Comparison of ENCODE assay signal across 17 mouse cellular contexts in genomic region chr8:126368349-126369054, GRCm38 (mm10). TPM values are rescaled to one million over a fixed set of nuclear protein-coding genes. Genes with fewer than 3 reads are reported as not detected.
DNase-seq lines count a peak whose midpoint lies in the region; ATAC-seq and TF ChIP-seq lines count a peak whose summit lies in the region.
"Had no signal": no experiment of that assay in that cellular context is flagged by ENCODE, and none has a peak within 500 bp of the region (broad histone marks: within the 10 kb centered on the region; RNA-seq: fewer than 3 reads in every experiment).

No protein-coding gene starts in this region.

- no peaks in the 10 kb centered on the region for H3K36me3 ChIP-seq in hindbrain, postnatal 0 days (ENCODE audit: insufficient read depth, low read length)
- H3K36me3 ChIP-seq in hindbrain, embryonic 11.5 days (ENCODE audit: control insufficient read depth, insufficient read depth, low read length), result no peaks in the 10 kb centered on the region
- H3K36me3 ChIP-seq in heart, adult 2 months (ENCODE audit: control insufficient read depth, insufficient read depth, low read length), result no peaks in the 10 kb centered on the region
- H3K36me3 ChIP-seq: embryonic facial prominence, embryonic 13.5 days; forebrain, embryonic 10.5 days; hindbrain, embryonic 15.5 days; lung, embryonic 15.5 days; neural tube, embryonic 12.5 days had no signal

- no peak overlapping the region for H3K4me3 ChIP-seq in hindbrain, postnatal 0 days (ENCODE audit: low read length)
- no peak overlapping the region for H3K4me3 ChIP-seq in hindbrain, embryonic 11.5 days (ENCODE audit: low read depth, low read length)
- no peak overlapping the region for H3K4me3 ChIP-seq in heart, adult 2 months
- H3K4me3 ChIP-seq: embryonic facial prominence, embryonic 13.5 days; forebrain, embryonic 10.5 days; hindbrain, embryonic 15.5 days; lung, embryonic 15.5 days; neural tube, embryonic 12.5 days had no signal

- DNase-seq in hindbrain, postnatal 0 days (ENCODE audit: low spot score), result peak; percentile 65
- DNase-seq in hindbrain, embryonic 11.5 days (ENCODE audit: low spot score), result no peak
- peak; percentile 89 for DNase-seq in cerebellum, adult 11-12 months
- peak; percentile 87 to 89 for DNase-seq in cerebellum, postnatal 36 days
- peak; percentile 69 to 79 for DNase-seq in layer of hippocampus, postnatal 14 days (ENCODE audit: low spot score in 2 of 2)
- no peak for DNase-seq in heart, postnatal 25 days (ENCODE audit: low spot score)
- no peak for DNase-seq in adrenal gland, postnatal 36 days
- no peak for DNase-seq in heart, adult 2 months
- DNase-seq: heart, postnatal 10 days; kidney, adult 11 months; kidney, postnatal 14 days; thymus, postnatal 25 days had no signal

- H3K4me1 ChIP-seq in hindbrain, postnatal 0 days (ENCODE audit: insufficient read depth, low read length), result no peaks in the 10 kb centered on the region
- H3K4me1 ChIP-seq in hindbrain, embryonic 11.5 days (replicated peaks; ENCODE audit: control insufficient read depth, insufficient read depth, low read length), result no peaks in the 10 kb centered on the region
- H3K4me1 ChIP-seq in heart, adult 2 months (ENCODE audit: control insufficient read depth, insufficient read depth, low read length), result no peaks in the 10 kb centered on the region
- H3K4me1 ChIP-seq: embryonic facial prominence, embryonic 13.5 days; forebrain, embryonic 10.5 days; hindbrain, embryonic 15.5 days; lung, embryonic 15.5 days; neural tube, embryonic 12.5 days had no signal

- no peaks in the 10 kb centered on the region for H3K27me3 ChIP-seq in hindbrain, postnatal 0 days (ENCODE audit: insufficient read depth, low read length)
- no peaks in the 10 kb centered on the region for H3K27me3 ChIP-seq in hindbrain, embryonic 11.5 days (ENCODE audit: control insufficient read depth, insufficient read depth, low read length)
- H3K27me3 ChIP-seq in heart, adult 2 months (ENCODE audit: control insufficient read depth, insufficient read depth, low read length), result no peaks in the 10 kb centered on the region
- H3K27me3 ChIP-seq: embryonic facial prominence, embryonic 13.5 days; hindbrain, embryonic 15.5 days; lung, embryonic 15.5 days; neural tube, embryonic 12.5 days had no signal

- H3K9ac ChIP-seq in hindbrain, postnatal 0 days (replicated peaks; ENCODE audit: low read length), result no peak overlapping the region
- no peak overlapping the region for H3K9ac ChIP-seq in hindbrain, embryonic 11.5 days (ENCODE audit: low read depth, low read length)
- H3K9ac ChIP-seq in heart, adult 2 months (ENCODE audit: low read depth, low read length), result no peak overlapping the region
- H3K9ac ChIP-seq: embryonic facial prominence, embryonic 13.5 days; hindbrain, embryonic 15.5 days; lung, embryonic 15.5 days; neural tube, embryonic 12.5 days had no signal

- H3K4me2 ChIP-seq in hindbrain, postnatal 0 days (ENCODE audit: low read depth, low read length), result no peak overlapping the region
- no peak overlapping the region for H3K4me2 ChIP-seq in hindbrain, embryonic 11.5 days (replicated peaks; ENCODE audit: low read depth, low read length)
- H3K4me2 ChIP-seq: embryonic facial prominence, embryonic 13.5 days; hindbrain, embryonic 15.5 days; lung, embryonic 15.5 days; neural tube, embryonic 12.5 days had no signal

- no peak for TF ChIP-seq CTCF in hindbrain, postnatal 0 days (IDR thresholded peaks at IDR 0.05; ENCODE audit: low read depth)
- no peak for TF ChIP-seq CTCF in heart, adult 2 months (IDR thresholded peaks at IDR 0.05)

- H3K27ac ChIP-seq in hindbrain, postnatal 0 days, result 0 out of 2 replicates have a peak overlapping the region, but pooled peaks have one; percentile 33
- no peak overlapping the region for H3K27ac ChIP-seq in hindbrain, embryonic 11.5 days (ENCODE audit: low read depth, low read length)
- H3K27ac ChIP-seq in heart, adult 2 months, result no peak overlapping the region
- H3K27ac ChIP-seq: embryonic facial prominence, embryonic 13.5 days; forebrain, embryonic 10.5 days; hindbrain, embryonic 15.5 days; lung, embryonic 15.5 days; neural tube, embryonic 12.5 days had no signal

- no peaks in the 10 kb centered on the region for H3K9me3 ChIP-seq in hindbrain, postnatal 0 days (ENCODE audit: low read length)
- H3K9me3 ChIP-seq in hindbrain, embryonic 11.5 days (ENCODE audit: control insufficient read depth, low read length), result no peaks in the 10 kb centered on the region
- H3K9me3 ChIP-seq: embryonic facial prominence, embryonic 13.5 days; forebrain, embryonic 10.5 days; hindbrain, embryonic 15.5 days; lung, embryonic 15.5 days; neural tube, embryonic 12.5 days had no signal

- no peak for TF ChIP-seq EP300 in heart, adult 2 months (IDR thresholded peaks at IDR 0.05; ENCODE audit: insufficient read depth, low read depth, low read length)

- TF ChIP-seq POLR2A in heart, adult 2 months (IDR thresholded peaks at IDR 0.05; ENCODE audit: insufficient read depth, low read depth, low read length), result no peak

- ATAC-seq in hindbrain, postnatal 0 days, result peak; percentile 86
- no peak for ATAC-seq in hindbrain, embryonic 11.5 days (ENCODE audit: low FRiP score)

- intact Hi-C loops in heart, postnatal 25 days (cut with DNase I), result no loop called here
- intact Hi-C loops in heart, adult 2 months (cut with DNase I), result no loop called here

- H3K79me2 ChIP-seq in heart, adult 2 months (replicated peaks; ENCODE audit: control insufficient read depth, insufficient read depth, low read length), result no peaks in the 10 kb centered on the region

- WGBS in hindbrain, postnatal 0 days, result 63% methylated on average over 10 of the region's 10 CpGs
- WGBS in hindbrain, embryonic 11.5 days, result 80% methylated on average over 10 of the region's 10 CpGs
- 72% methylated on average over 10 of the region's 10 CpGs for WGBS in heart, adult 2 months

RNA-seq across cellular contexts. Expression of gene Coa6, which starts 53.8 kb away (rescaled TPM):
- 20.9 and 27.5 TPM in 2 replicates for total RNA-seq in hindbrain, postnatal 0 days (2014; rRNA removed)
- polyA plus RNA-seq in hindbrain, postnatal 0 days (2015; fragmentation: Nextera tagmentation; extraction: Ambion mirVana), result 48.9 and 57.2 TPM in 2 replicates
- polyA plus RNA-seq in hindbrain, embryonic 11.5 days (2014; fragmentation: Nextera tagmentation; extraction: Ambion mirVana), result 46.8 and 50.7 TPM in 2 replicates
- total RNA-seq in layer of hippocampus, postnatal 14 days (2021), result 10 to 100 TPM; 25.4 to 31.0 TPM
- total RNA-seq in heart, postnatal 25 days (2021), result 10 to 100 TPM; 24.8 to 26.2 TPM
- total RNA-seq in adrenal gland, postnatal 36 days (2021), result 10 to 100 TPM; 23.1 to 33.4 TPM
- 10 to 100 TPM; 24.1 to 28.9 TPM for total RNA-seq in heart, adult 2 months (2021)
- 19.9 and 29.2 TPM in 2 replicates for polyA plus RNA-seq in heart, adult 2 months (2012; rRNA removed)

Comparison
In these comparisons a context has a peak if more than half of its experiments do, and no peak if none do; other contexts are left out.
1. DNase-seq: peak in hindbrain, postnatal 0 days (single experiment), cerebellum, adult 11-12 months (single experiment), cerebellum, postnatal 36 days (2 of 2) and layer of hippocampus, postnatal 14 days (2 of 2); none in hindbrain, embryonic 11.5 days (single experiment), heart, postnatal 25 days (single experiment), adrenal gland, postnatal 36 days (0 of 2) and heart, adult 2 months (0 of 2).